Mouse (Mus musculus): ENCODE measurements around the gene Rbfox1. TPM values are rescaled to one million over a fixed set of nuclear protein-coding genes. Genes with fewer than 3 reads are reported as not detected.
A peak's percentile ranks its signal among the peaks of the same experiment; 100 is the strongest.

The Rbfox1 gene
- polyA plus RNA-seq, 1 experiment from 2014 or later: 2.9 TPM

DNA sequence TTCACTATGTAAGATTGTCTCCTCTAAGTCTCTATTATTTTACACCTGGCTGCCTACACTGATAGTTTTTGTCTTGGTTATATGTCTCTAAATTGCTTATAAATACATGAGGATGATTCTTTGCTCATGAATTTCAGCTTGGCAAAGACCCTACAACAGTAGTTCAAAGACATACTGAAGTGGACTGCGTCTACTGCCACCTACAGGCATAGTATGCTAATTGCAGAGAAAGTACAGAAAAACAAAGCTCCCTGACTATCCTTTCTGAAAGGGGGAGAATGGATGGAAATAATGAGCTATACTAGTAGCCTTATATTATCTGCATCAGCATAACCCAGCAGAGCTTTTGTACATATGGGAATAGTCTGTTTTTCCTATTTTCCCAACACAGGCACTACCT lies 1390.7 kb downstream of the Rbfox1 start:
- Histone ChIP-seq H3K4me1 (no peaks in the 10 kb centered on the region), H3K4me2 (replicated peaks) (no peak overlapping the region), H3K9ac (no peak overlapping the region), H3K27me3 (no peaks in the 10 kb centered on the region), H3K36me3 (no peaks in the 10 kb centered on the region), H3K9me3 (no peaks in the 10 kb centered on the region), H3K4me3 (no peak overlapping the region), H3K27ac (no peak overlapping the region)
- ATAC-seq (ENCODE audit: insufficient number of reproducible peaks, insufficient read depth, low FRiP score, low TSS enrichment): no peak
- 46% methylated on average over 1 of the region's 1 CpGs for WGBS

DNA sequence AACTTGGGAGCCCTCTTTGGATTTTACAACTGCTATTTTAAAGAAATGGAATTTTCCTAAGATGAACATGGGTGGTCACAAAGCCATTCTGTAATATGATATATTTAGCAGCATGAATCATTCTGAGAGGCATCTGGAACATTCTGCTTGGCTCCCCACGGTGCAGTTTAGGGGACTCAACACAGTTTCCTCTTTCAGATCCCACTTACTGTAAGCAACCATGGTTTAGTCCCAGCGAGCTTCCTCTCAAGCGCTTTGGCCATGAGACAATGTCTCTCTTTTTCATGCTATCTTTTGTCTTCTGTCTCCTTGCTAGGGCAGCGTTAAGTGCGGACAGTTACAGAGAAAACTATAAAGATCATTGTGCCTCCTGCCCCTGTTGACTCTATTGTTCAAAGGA lies 1394.4 kb downstream of the Rbfox1 start:
- Histone ChIP-seq H3K36me3 (no peaks in the 10 kb centered on the region), H3K4me3 (no peak overlapping the region), H3K27ac (no peak overlapping the region), H3K4me1 (no peaks in the 10 kb centered on the region), H3K27me3 (no peaks in the 10 kb centered on the region), H3K9ac (no peak overlapping the region), H3K9me3 (no peaks in the 10 kb centered on the region), H3K4me2 (replicated peaks) (no peak overlapping the region)
- 69% methylated on average over 5 of the region's 5 CpGs for WGBS
- no peak for ATAC-seq (ENCODE audit: insufficient number of reproducible peaks, insufficient read depth, low FRiP score, low TSS enrichment)

DNA sequence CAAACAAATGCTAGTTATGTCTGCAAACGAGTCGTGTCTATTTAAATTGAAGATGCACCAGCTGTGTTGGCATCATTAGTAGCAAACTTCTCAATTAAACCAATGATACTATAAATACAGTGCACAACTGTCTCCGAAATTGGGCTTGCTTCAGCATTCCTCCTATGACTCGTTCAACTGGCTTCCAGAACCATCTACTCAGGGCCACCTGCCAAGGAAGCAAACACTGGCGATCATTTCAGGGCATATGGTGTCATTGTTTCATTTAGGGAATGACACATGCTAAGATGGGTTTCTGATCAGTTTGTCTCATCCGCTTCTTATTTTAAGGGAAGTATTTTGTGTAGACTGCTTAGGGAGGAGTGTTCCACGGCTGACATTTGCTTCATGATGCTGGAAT lies 1397.1 kb downstream of the Rbfox1 start:
- Histone ChIP-seq H3K36me3 (no peaks in the 10 kb centered on the region), H3K9ac (no peak overlapping the region), H3K4me1 (no peaks in the 10 kb centered on the region), H3K4me3 (no peak overlapping the region), H3K4me2 (replicated peaks) (no peak overlapping the region), H3K27ac (no peak overlapping the region), H3K9me3 (no peaks in the 10 kb centered on the region), H3K27me3 (no peaks in the 10 kb centered on the region)
- 86% methylated on average over 7 of the region's 7 CpGs for WGBS
- no peak for ATAC-seq (ENCODE audit: insufficient number of reproducible peaks, insufficient read depth, low FRiP score, low TSS enrichment)

- Histone ChIP-seq H3K4me2 (replicated peaks) (no peak overlapping the region), H3K36me3 (no peaks in the 10 kb centered on the region), H3K27me3 (no peaks in the 10 kb centered on the region), H3K9ac (no peak overlapping the region), H3K4me3 (no peak overlapping the region), H3K9me3 (no peaks in the 10 kb centered on the region), H3K4me1 (no peaks in the 10 kb centered on the region), H3K27ac (no peak overlapping the region)
- no peak for ATAC-seq (ENCODE audit: insufficient number of reproducible peaks, insufficient read depth, low FRiP score, low TSS enrichment)
- 82% methylated on average over 16 of the region's 16 CpGs for WGBS
Observed at GRCm38 (mm10) chr16:7292985-7293805, 1408.0 kb downstream of the Rbfox1 start.

DNA sequence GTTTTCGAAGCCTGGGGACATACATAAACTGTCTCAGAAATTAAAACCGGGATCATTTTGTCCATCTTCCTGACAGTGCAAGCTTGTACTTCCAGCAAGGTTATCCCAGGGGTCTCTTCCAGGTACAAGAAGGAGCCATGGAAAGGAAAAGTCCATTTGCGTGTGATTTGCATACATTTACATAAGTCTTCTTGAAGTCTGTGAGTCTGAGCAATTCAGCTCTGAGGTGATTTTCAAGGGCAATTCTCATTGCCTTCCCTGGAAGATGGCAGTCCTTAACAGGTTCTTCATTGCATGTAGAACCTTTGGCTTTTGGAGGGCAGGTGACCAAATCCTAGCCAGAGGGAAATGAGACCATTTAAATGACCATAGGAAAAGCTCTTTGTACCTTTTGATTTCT lies 1417.3 kb downstream of the Rbfox1 start:
- 71% methylated on average over 3 of the region's 3 CpGs for WGBS
- no peaks in the 10 kb centered on the region for H3K4me1 ChIP-seq
- no peaks in the 10 kb centered on the region for H3K36me3 ChIP-seq

DNA sequence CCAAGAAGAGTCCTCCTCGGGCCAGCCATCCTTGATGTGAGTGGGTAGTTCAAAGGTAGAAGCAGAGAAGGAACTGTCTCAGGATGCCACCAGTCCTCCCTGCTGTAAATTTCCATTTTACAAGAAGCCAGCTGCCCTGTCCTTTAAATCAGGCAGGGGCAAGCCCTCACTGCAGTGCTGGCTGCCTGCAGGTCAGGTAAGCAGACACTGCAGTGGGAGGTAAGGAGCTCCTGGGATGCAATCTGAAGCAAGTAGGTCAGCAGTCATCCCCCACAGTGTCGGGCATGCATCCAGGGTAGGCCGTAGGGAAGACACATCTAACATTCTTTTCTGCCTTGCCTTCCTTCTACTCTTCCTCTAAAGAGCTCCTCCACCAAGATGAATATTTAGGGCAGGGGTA lies 1444.0 kb downstream of the Rbfox1 start:
- WGBS: 91% methylated on average over 3 of the region's 3 CpGs

More for the DNA sequence above, 1417.3 kb downstream of the Rbfox1 start:
- H3K4me2 ChIP-seq (replicated peaks): no peak overlapping the region
- no peak overlapping the region for H3K27ac ChIP-seq
- H3K4me3 ChIP-seq: no peak overlapping the region
- H3K9ac ChIP-seq: no peak overlapping the region
- no peak for ATAC-seq (ENCODE audit: insufficient number of reproducible peaks, insufficient read depth, low FRiP score, low TSS enrichment)
- no peaks in the 10 kb centered on the region for H3K9me3 ChIP-seq
- no peaks in the 10 kb centered on the region for H3K27me3 ChIP-seq

GRCm38 (mm10) chr16:7341186-7341585 lies 1456.0 kb downstream of the Rbfox1 start:
- 52% methylated on average over 4 of the region's 4 CpGs for WGBS
- H3K9me3 ChIP-seq: no peaks in the 10 kb centered on the region
- no peak overlapping the region for H3K9ac ChIP-seq
- no peak for ATAC-seq (ENCODE audit: insufficient number of reproducible peaks, insufficient read depth, low FRiP score, low TSS enrichment)
- H3K27ac ChIP-seq: no peak overlapping the region
- H3K4me3 ChIP-seq: no peak overlapping the region
- H3K36me3 ChIP-seq: no peaks in the 10 kb centered on the region
- H3K4me1 ChIP-seq: no peaks in the 10 kb centered on the region
- H3K4me2 ChIP-seq (replicated peaks): no peak overlapping the region
- H3K27me3 ChIP-seq: no peaks in the 10 kb centered on the region

More for the DNA sequence above, 1444.0 kb downstream of the Rbfox1 start:
- no peak overlapping the region for H3K9ac ChIP-seq
- no peaks in the 10 kb centered on the region for H3K4me1 ChIP-seq
- ATAC-seq (ENCODE audit: insufficient number of reproducible peaks, insufficient read depth, low FRiP score, low TSS enrichment): no peak
- no peaks in the 10 kb centered on the region for H3K9me3 ChIP-seq
- no peak overlapping the region for H3K4me3 ChIP-seq
- no peak overlapping the region for H3K4me2 ChIP-seq (replicated peaks)
- no peaks in the 10 kb centered on the region for H3K36me3 ChIP-seq
- no peaks in the 10 kb centered on the region for H3K27me3 ChIP-seq
- no peak overlapping the region for H3K27ac ChIP-seq

DNA sequence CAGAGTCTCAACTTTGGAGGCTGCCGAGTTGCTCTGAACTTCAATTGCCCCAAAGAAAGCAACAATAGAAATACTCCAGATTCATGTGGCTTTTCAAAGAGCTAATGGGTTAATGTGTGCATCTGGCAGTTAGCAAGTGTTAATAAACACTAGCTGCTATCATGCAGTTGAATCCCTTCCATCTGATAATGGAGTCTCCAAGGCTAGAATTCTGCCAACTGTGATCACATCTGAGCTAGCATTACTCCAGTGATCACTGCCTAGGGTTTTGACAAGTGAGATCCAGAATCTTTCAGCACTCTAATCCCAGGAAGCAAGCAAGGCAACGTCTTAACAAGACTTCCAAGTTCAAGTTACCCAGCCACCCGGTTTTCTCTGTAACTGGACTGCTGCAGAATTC lies 1460.1 kb downstream of the Rbfox1 start:
- WGBS: 65% methylated on average over 3 of the region's 3 CpGs
- Histone ChIP-seq H3K4me2 (replicated peaks) (no peak overlapping the region), H3K4me3 (no peak overlapping the region), H3K9me3 (no peaks in the 10 kb centered on the region), H3K27me3 (no peaks in the 10 kb centered on the region), H3K27ac (no peak overlapping the region), H3K4me1 (no peaks in the 10 kb centered on the region), H3K36me3 (no peaks in the 10 kb centered on the region), H3K9ac (no peak overlapping the region)
- ATAC-seq (ENCODE audit: insufficient number of reproducible peaks, insufficient read depth, low FRiP score, low TSS enrichment): no peak

- H3K9me3 ChIP-seq: no peaks in the 10 kb centered on the region
- ATAC-seq (ENCODE audit: insufficient number of reproducible peaks, insufficient read depth, low FRiP score, low TSS enrichment): no peak
- no peak overlapping the region for H3K4me2 ChIP-seq (replicated peaks)
- H3K9ac ChIP-seq: no peak overlapping the region
- no peaks in the 10 kb centered on the region for H3K4me1 ChIP-seq
- 55% methylated on average over 11 of the region's 11 CpGs for WGBS
- H3K36me3 ChIP-seq: no peaks in the 10 kb centered on the region
- no peak overlapping the region for H3K27ac ChIP-seq
- H3K4me3 ChIP-seq: no peak overlapping the region
- H3K27me3 ChIP-seq: no peaks in the 10 kb centered on the region
Observed at GRCm38 (mm10) chr16:7346001-7346625, 1461.0 kb downstream of the Rbfox1 start.

DNA sequence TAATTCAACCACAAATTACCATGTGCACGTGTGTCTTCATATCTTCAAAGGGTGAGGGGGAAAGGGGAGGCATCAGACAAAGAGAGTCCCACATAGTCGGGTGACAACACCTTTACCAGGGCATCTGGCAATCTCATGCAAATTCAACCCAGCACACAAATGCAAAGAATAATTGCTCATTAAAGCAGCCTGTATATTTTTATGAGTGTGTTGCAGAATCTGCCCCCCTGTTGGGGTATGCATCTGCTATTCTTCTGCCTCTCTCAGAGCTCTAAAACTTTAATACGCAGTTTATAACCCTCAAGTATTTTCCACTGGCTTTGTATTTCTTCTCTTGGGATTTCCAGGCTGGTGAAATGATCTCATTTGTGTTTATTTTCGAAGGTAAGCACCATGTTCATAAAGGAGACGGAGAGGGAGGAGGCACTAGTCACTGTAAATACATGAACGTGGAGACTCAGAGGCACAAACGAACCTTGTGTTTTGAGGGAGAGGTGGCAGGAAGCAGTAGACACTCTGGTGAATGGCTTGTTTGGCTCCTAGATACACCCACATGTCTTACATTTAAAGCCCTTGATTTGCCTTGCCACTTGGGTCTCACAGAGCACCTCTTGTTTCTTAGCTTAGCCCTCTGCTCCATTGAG lies 1462.5 kb downstream of the Rbfox1 start:
- Histone ChIP-seq H3K36me3 (no peaks in the 10 kb centered on the region), H3K4me1 (peaks cover 2% of the 10 kb centered on the region; the same call in 1 of the 2 replicates), H3K4me3 (no peak overlapping the region), H3K9me3 (no peaks in the 10 kb centered on the region), H3K4me2 (replicated peaks) (no peak overlapping the region), H3K27ac (no peak overlapping the region), H3K9ac (no peak overlapping the region), H3K27me3 (no peaks in the 10 kb centered on the region)
- no peak for ATAC-seq (ENCODE audit: insufficient number of reproducible peaks, insufficient read depth, low FRiP score, low TSS enrichment)
- WGBS: 62% methylated on average over 7 of the region's 7 CpGs

DNA sequence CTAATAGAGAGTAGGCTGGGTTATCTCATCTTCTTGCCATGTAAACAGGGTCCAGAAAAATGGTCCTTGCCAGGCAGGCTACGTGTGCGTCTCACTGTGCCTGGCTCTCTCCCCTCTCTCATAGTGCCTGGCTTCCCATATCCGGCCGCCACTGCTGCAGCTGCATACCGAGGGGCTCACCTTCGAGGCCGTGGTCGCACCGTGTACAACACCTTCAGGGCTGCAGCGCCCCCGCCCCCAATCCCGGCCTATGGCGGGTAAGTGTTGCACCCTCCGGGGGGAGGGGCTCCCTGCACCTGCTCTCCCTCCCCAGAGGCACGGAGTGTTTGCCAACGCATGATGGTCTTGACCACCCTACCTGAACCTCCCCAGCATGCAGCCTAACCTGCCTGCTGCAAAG lies 1467.7 kb downstream of the Rbfox1 start:
- Histone ChIP-seq H3K9me3 (no peaks in the 10 kb centered on the region), H3K4me2 (replicated peaks) (no peak overlapping the region), H3K27ac (no peak overlapping the region), H3K4me1 (peaks cover 10% of the 10 kb centered on the region), H3K36me3 (no peaks in the 10 kb centered on the region), H3K9ac (no peak overlapping the region), H3K27me3 (no peaks in the 10 kb centered on the region), H3K4me3 (no peak overlapping the region)
- WGBS: 53% methylated on average over 16 of the region's 16 CpGs
- ATAC-seq (ENCODE audit: insufficient number of reproducible peaks, insufficient read depth, low FRiP score, low TSS enrichment): peak; percentile 52; the same call in 1 of the 2 replicates

DNA sequence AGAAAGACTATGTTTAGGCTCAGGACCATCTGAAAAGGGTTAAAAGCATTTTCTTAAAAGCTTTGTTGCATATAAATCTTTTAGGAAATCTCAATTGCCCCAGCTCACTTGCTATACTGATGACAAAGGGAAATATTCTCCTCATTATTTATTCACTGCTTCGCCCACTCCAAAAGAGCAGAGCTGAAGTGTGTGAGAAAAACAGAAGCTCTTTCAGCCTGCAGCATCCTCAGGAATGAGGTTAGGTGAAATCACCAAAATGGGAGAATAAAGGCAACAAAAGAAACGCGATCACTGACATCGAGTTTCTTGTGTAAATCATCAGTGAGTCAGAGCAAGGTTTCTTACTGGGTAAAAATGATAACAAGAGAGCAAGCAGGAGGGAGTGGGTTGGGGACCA lies 1469.0 kb downstream of the Rbfox1 start:
- Histone ChIP-seq H3K4me2 (replicated peaks) (no peak overlapping the region), H3K36me3 (no peaks in the 10 kb centered on the region), H3K4me3 (no peak overlapping the region), H3K27me3 (no peaks in the 10 kb centered on the region), H3K27ac (no peak overlapping the region), H3K9me3 (no peaks in the 10 kb centered on the region), H3K4me1 (peaks cover 10% of the 10 kb centered on the region), H3K9ac (no peak overlapping the region)
- WGBS: 77% methylated on average over 4 of the region's 4 CpGs
- no peak for ATAC-seq (ENCODE audit: insufficient number of reproducible peaks, insufficient read depth, low FRiP score, low TSS enrichment)

All from embryonic facial prominence, embryonic 12.5 days (tissue).